Mouse (Mus musculus): ENCODE measurements around the gene Hnrnpm. TPM values are rescaled to one million over a fixed set of nuclear protein-coding genes. Genes with fewer than 3 reads are reported as not detected.
"Not testable (repeated sequence)": the region's sequence is repeated elsewhere in the genome, so short reads cannot be mapped to it uniquely, and the experiment has no call there.

The Hnrnpm gene
- polyA plus RNA-seq, 1 experiment, result 146 TPM

- no peaks in the 10 kb centered on the region; the same call in 1 of the 2 replicates for H3K4me1 ChIP-seq (ENCODE audit: control insufficient read depth, insufficient read depth, low read length)
- H3K27ac ChIP-seq (ENCODE audit: insufficient read depth, low read length), result peak within 1 kb of the TSS; percentile 33; the same call in 1 of the 2 replicates
- no peak within 1 kb of the TSS for H3K4me3 ChIP-seq (ENCODE audit: insufficient read depth, low read length)
- no peak for TF ChIP-seq CTCF (IDR thresholded peaks at IDR 0.05; ENCODE audit: extremely low read depth, insufficient read depth, low read length)
- TF ChIP-seq POLR2A (IDR thresholded peaks at IDR 0.05; ENCODE audit: extremely low read depth, insufficient read depth, low read length), result no peak
Observed at GRCm38 (mm10) chr17:33637516-33638276, 49.0 kb downstream of the Hnrnpm start, which contains the start of gene Pram1. Gene Pram1 (plus strand): TSS chr17:33638056.

- no peak overlapping the region for H3K4me3 ChIP-seq (ENCODE audit: insufficient read depth, low read length)
- TF ChIP-seq CTCF (IDR thresholded peaks at IDR 0.05; ENCODE audit: extremely low read depth, insufficient read depth, low read length) (no peak), POLR2A (IDR thresholded peaks at IDR 0.05; ENCODE audit: extremely low read depth, insufficient read depth, low read length) (no peak)
- H3K27ac ChIP-seq (ENCODE audit: insufficient read depth, low read length), result peak overlapping the region; percentile 33; the same call in 1 of the 2 replicates
- H3K4me1 ChIP-seq (ENCODE audit: control insufficient read depth, insufficient read depth, low read length), result no peaks in the 10 kb centered on the region; the same call in 1 of the 2 replicates
Observed at GRCm38 (mm10) chr17:33637038-33637437, 49.6 kb downstream of the Hnrnpm start.

GRCm38 (mm10) chr17:33631796-33632195 lies 54.9 kb downstream of the Hnrnpm start:
- Histone ChIP-seq H3K4me1 (ENCODE audit: control insufficient read depth, insufficient read depth, low read length) (peaks cover 6% of the 10 kb centered on the region), H3K4me3 (ENCODE audit: insufficient read depth, low read length) (no peak overlapping the region), H3K27ac (ENCODE audit: insufficient read depth, low read length) (no peak overlapping the region)
- TF ChIP-seq POLR2A (IDR thresholded peaks at IDR 0.05; ENCODE audit: extremely low read depth, insufficient read depth, low read length) (no peak), CTCF (IDR thresholded peaks at IDR 0.05; ENCODE audit: extremely low read depth, insufficient read depth, low read length) (no peak)

DNA sequence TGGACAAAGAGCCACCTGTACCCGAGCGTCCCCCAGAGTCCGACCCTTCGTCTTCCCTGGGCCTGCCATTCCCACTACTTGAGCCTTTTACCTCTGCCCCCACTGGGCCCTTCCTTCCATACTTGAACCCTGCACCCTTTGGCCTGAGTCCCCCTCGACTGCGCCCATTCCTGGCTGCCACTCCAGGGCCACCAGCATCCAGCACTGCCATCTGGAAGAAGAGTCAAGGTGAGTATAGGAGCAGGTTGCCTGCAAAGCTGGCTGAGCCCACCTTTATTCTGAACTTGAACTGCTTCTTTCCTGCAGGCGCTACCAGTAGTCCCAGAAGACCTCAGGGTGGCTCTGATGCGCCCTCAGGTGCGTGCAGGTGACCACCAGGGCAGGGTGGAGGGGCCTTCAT lies 55.4 kb downstream of the Hnrnpm start:
- TF ChIP-seq CTCF (IDR thresholded peaks at IDR 0.05; ENCODE audit: extremely low read depth, insufficient read depth, low read length) (no peak), POLR2A (IDR thresholded peaks at IDR 0.05; ENCODE audit: extremely low read depth, insufficient read depth, low read length) (0 out of 2 replicates have a peak, but pooled peaks have one; percentile 1)
- Histone ChIP-seq H3K4me1 (ENCODE audit: control insufficient read depth, insufficient read depth, low read length) (peaks cover 6% of the 10 kb centered on the region), H3K27ac (ENCODE audit: insufficient read depth, low read length) (no peak overlapping the region), H3K4me3 (ENCODE audit: insufficient read depth, low read length) (no peak overlapping the region)

DNA sequence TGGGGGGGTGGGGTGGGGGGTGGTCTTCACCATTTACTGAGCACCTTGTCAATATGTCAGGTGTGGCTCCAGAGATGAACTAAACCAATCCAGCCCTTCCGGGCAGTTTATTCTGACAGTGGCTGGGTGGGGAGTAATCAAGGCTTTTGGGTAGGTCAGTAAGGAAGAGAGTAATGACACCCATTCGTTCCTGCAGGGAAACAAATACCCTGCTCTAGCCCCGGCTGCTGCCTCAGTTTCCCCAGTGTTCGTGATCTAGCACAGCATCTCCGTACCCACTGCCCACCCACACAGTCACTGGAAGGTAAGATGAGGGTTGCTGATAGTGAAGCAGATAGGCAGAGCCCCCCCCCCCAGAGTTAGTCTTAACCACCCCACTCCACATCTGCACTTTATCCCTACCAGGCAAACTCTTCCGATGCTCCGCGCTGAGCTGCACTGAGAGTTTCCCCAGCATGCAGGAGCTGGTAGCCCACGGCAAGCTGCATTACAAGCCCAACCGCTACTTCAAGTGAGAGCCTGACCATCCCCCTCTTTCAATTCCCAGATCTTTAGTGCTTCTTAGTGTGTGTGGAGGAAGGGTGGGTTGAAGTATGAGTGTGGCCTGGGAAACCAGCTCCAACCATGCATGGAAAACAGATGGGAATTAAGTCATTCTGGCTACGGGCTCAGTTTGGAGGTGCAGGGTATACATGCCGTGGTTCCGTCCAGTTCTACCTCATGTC lies 56.3 kb downstream of the Hnrnpm start:
- Histone ChIP-seq H3K4me1 (ENCODE audit: control insufficient read depth, insufficient read depth, low read length) (peaks cover 6% of the 10 kb centered on the region), H3K27ac (ENCODE audit: insufficient read depth, low read length) (no peak overlapping the region), H3K4me3 (ENCODE audit: insufficient read depth, low read length) (no peak overlapping the region; the same call in 1 of the 2 replicates)
- TF ChIP-seq CTCF (IDR thresholded peaks at IDR 0.05; ENCODE audit: extremely low read depth, insufficient read depth, low read length) (no peak), POLR2A (IDR thresholded peaks at IDR 0.05; ENCODE audit: extremely low read depth, insufficient read depth, low read length) (no peak)

DNA sequence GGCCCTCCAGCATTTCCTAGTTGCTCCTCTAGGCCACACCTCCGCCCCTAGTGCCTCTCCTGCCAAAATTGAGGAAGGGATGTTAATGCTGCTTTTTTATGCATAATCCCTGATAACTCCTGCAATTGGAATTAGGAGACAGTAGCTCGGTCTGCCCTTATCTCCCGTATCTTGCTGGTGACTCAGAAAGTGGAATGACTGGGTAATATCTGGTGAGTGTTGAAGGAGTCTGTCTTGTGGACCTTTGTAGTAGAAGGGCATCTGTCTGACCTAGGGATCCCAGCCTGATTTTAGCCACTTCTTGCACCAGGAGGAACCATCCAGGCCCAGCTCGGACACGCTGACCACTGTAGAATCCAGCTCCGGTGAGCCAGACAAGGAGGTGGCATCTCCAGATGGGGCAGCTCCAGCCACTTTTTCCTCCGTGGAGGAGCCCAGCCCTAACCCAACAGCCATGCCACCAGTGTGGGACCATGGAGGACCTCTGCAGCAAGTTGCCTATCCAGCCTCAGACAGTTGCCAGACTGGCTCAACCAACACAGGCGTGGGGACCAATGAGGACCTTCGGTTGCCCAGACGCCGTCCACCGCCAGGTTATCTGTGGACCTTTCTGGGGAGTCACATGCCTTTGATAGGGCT lies 57.1 kb downstream of the Hnrnpm start:
- H3K27ac ChIP-seq (ENCODE audit: insufficient read depth, low read length), result peak overlapping the region; percentile 19
- H3K4me3 ChIP-seq (ENCODE audit: insufficient read depth, low read length), result peak overlapping the region; percentile 79
- TF ChIP-seq POLR2A (IDR thresholded peaks at IDR 0.05; ENCODE audit: extremely low read depth, insufficient read depth, low read length) (no peak), CTCF (IDR thresholded peaks at IDR 0.05; ENCODE audit: extremely low read depth, insufficient read depth, low read length) (no peak)
- H3K4me1 ChIP-seq (ENCODE audit: control insufficient read depth, insufficient read depth, low read length), result peaks cover 6% of the 10 kb centered on the region

GRCm38 (mm10) chr17:33628621-33629486 lies 57.8 kb downstream of the Hnrnpm start, which contains the start of gene Zfp414:
Gene Zfp414 (plus strand): TSS chr17:33629090.
- Histone ChIP-seq H3K4me3 (ENCODE audit: insufficient read depth, low read length) (peak within 1 kb of the TSS; percentile 79), H3K27ac (ENCODE audit: insufficient read depth, low read length) (peak within 1 kb of the TSS; percentile 85), H3K4me1 (ENCODE audit: control insufficient read depth, insufficient read depth, low read length) (peaks cover 6% of the 10 kb centered on the region)
- TF ChIP-seq POLR2A (IDR thresholded peaks at IDR 0.05; ENCODE audit: extremely low read depth, insufficient read depth, low read length) (peak; percentile 84; the same call in 1 of the 2 replicates), CTCF (IDR thresholded peaks at IDR 0.05; ENCODE audit: extremely low read depth, insufficient read depth, low read length) (no peak)

DNA sequence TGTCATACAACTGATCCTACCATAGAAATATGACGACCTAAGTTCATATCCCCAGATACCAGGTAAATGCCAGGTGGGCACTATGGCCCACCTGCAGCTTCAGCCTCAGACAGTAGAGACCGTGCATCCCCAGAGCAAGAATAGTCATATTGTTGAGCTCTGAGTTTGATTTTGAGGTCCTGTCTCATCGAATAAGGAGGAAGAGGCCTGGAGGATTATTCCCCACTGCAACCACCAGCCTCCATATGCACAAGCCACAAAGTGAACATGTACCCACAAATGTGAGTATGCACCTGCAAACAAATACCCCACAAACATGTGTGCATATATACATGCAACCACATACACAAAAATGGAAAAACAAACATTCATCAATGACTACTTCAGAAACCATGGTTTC lies 59.4 kb downstream of the Hnrnpm start:
- no peak overlapping the region for H3K27ac ChIP-seq (ENCODE audit: insufficient read depth, low read length)
- peaks cover 6% of the 10 kb centered on the region for H3K4me1 ChIP-seq (ENCODE audit: control insufficient read depth, insufficient read depth, low read length)
- no peak for TF ChIP-seq POLR2A (IDR thresholded peaks at IDR 0.05; ENCODE audit: extremely low read depth, insufficient read depth, low read length)
- TF ChIP-seq CTCF (IDR thresholded peaks at IDR 0.05; ENCODE audit: extremely low read depth, insufficient read depth, low read length), result no peak
- H3K4me3 ChIP-seq (ENCODE audit: insufficient read depth, low read length), result no peak overlapping the region

DNA sequence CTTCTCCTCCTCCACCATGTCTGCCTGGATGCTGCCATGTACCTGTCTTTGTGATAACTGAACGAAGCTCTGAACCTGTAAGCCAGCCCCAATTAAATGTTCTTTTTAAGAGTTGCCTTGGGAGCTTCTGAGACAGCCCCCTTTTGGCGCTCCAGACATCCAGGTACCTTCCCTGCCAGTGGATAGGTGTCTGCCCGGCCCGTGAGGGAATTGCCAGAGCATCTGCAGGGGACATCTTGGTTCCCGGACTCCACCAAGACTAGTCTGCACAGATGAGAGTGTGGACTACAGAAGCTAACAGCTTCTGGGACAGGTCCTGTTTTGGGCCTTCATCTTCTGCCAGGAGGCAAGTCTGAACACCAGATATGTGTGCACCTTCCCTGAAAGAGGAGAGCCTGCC lies 72.9 kb downstream of the Hnrnpm start:
- H3K27ac ChIP-seq (ENCODE audit: insufficient read depth, low read length); H3K4me1 ChIP-seq (ENCODE audit: control insufficient read depth, insufficient read depth, low read length); H3K4me3 ChIP-seq (ENCODE audit: insufficient read depth, low read length): not testable (repeated sequence)
